Mouse (Mus musculus) cerebellum, adult 9-11 months (tissue): ENCODE results near the gene Pear1.

Source experiments
- DNase-seq: peaks from one replicate; pipeline ENCODE4 v3.0.0; 2022

Gene Pear1

GRCm38 (mm10) chr3:87804038-87804677 lies 19.9 kb downstream of the Pear1 start:
- no peak for DNase-seq

- DNase-seq = peak; percentile 33
Measured at GRCm38 (mm10) chr3:87801681-87802080, 22.4 kb downstream of the Pear1 start.

- no peak for DNase-seq
Measured at GRCm38 (mm10) chr3:87796736-87797334, 27.3 kb downstream of the Pear1 start, which contains the start of gene Insrr. Gene Insrr, plus strand, starts transcription at chr3:87796951.

GRCm38 (mm10) chr3:87795336-87796277 lies 28.5 kb downstream of the Pear1 start:
- peak; percentile 30 for DNase-seq

- no peak for DNase-seq
Measured at GRCm38 (mm10) chr3:87794922-87795325, 29.2 kb downstream of the Pear1 start, which contains the start of gene Ntrk1. Gene Ntrk1, minus strand, starts transcription at chr3:87795162.

- DNase-seq = no peak
Measured at GRCm38 (mm10) chr3:87789768-87790167, 34.3 kb downstream of the Pear1 start.

GRCm38 (mm10) chr3:87789248-87789647 lies 34.9 kb downstream of the Pear1 start:
- no peak for DNase-seq

- no peak for DNase-seq
Measured at GRCm38 (mm10) chr3:87785626-87786214, 38.4 kb downstream of the Pear1 start.

GRCm38 (mm10) chr3:87785156-87785555 lies 39.0 kb downstream of the Pear1 start:
- DNase-seq = no peak

- DNase-seq = no peak
Measured at GRCm38 (mm10) chr3:87783282-87784023, 40.7 kb downstream of the Pear1 start.

GRCm38 (mm10) chr3:87779086-87779485 lies 45.0 kb downstream of the Pear1 start:
- no peak for DNase-seq

GRCm38 (mm10) chr3:87778283-87778682 lies 45.8 kb downstream of the Pear1 start:
- no peak for DNase-seq

GRCm38 (mm10) chr3:87771088-87771487 lies 53.0 kb downstream of the Pear1 start:
- DNase-seq = no peak

GRCm38 (mm10) chr3:87770280-87770679 lies 53.8 kb downstream of the Pear1 start:
- DNase-seq = peak; percentile 22

GRCm38 (mm10) chr3:87769506-87769905 lies 54.6 kb downstream of the Pear1 start:
- DNase-seq = no peak

- no peak for DNase-seq
Measured at GRCm38 (mm10) chr3:87768844-87769243, 55.3 kb downstream of the Pear1 start.

GRCm38 (mm10) chr3:87768431-87768830 lies 55.7 kb downstream of the Pear1 start:
- DNase-seq = no peak

- no peak for DNase-seq
Measured at GRCm38 (mm10) chr3:87767764-87768163, 56.3 kb downstream of the Pear1 start.

- no peak for DNase-seq
Measured at GRCm38 (mm10) chr3:87766284-87766667, 57.8 kb downstream of the Pear1 start.

GRCm38 (mm10) chr3:87765631-87766283 lies 58.3 kb downstream of the Pear1 start:
- DNase-seq = no peak

- DNase-seq = no peak
Measured at GRCm38 (mm10) chr3:87765091-87765490, 59.0 kb downstream of the Pear1 start.

GRCm38 (mm10) chr3:87764506-87764905 lies 59.6 kb downstream of the Pear1 start:
- DNase-seq = no peak
